Mouse (Mus musculus) myocyte (in vitro differentiated cells): ENCODE results near the gene Nxph1.

Source experiments
- CEBPB ChIP-seq: IDR thresholded peaks from 2 replicates; pipeline ENCODE4 v1.6.1; 2011; ENCODE audit warnings: mild to moderate bottlenecking, moderate library complexity; ENCODE audit not compliant: poor library complexity, insufficient read depth, severe bottlenecking
- E2F4 ChIP-seq: IDR thresholded peaks from one replicate; pipeline ENCODE4 v1.6.1; 2011; ENCODE audit warnings: mild to moderate bottlenecking, control low read depth, moderate library complexity; ENCODE audit not compliant: insufficient read depth
- MAX ChIP-seq: IDR thresholded peaks from one replicate; pipeline ENCODE4 v1.6.1; 2011; ENCODE audit warnings: low read depth, mild to moderate bottlenecking, control low read depth
- MYOG ChIP-seq, 3 experiments: IDR thresholded peaks; one replicate each; pipeline ENCODE4 v1.6.1; 2011; ENCODE audit warnings: control low read depth in 2 of 3, low read depth in 2 of 3, mild to moderate bottlenecking in 2 of 3; ENCODE audit not compliant: insufficient read length in 2 of 3, control insufficient read depth in 1 of 3, insufficient read depth in 1 of 3
- POLR2A ChIP-seq: IDR thresholded peaks from one replicate; pipeline ENCODE4 v1.6.1; 2011; ENCODE audit warnings: low read depth, mild to moderate bottlenecking, control low read depth, moderate library complexity; ENCODE audit not compliant: insufficient read length
- REST ChIP-seq: IDR thresholded peaks from one replicate; pipeline ENCODE4 v1.6.1; 2011; ENCODE audit warnings: mild to moderate bottlenecking, control low read depth, moderate library complexity; ENCODE audit not compliant: insufficient read depth, insufficient read length

GRCm38 (mm10) chr6:9040991-9041390 is 92.8 kb downstream of the Nxph1 start:
- TF ChIP-seq POLR2A (no peak), MAX (no peak), REST (no peak), MYOG (IDR thresholded peaks at IDR 0.05; ENCODE audit: control insufficient read depth in 1 of 3, insufficient read depth in 1 of 3, insufficient read length in 2 of 3, low read depth in 2 of 3) (no peak), CEBPB (no peak), E2F4 (no peak)
